Mouse (Mus musculus) liver, embryonic 14.5 days (tissue): ENCODE data around the gene Tuba8. TPM values are rescaled to one million over a fixed set of nuclear protein-coding genes. Genes with fewer than 3 reads are reported as not detected.
A peak's percentile ranks its signal among the peaks of the same experiment; 100 is the strongest.

Experiments
- ATAC-seq: fragments of 200-750 bp; cut with Nextera tagmentation; 2 replicates; pipeline ENCODE4 v1.8.0; 2017; ENCODE audit warnings: moderate number of reproducible peaks, mild to moderate bottlenecking, moderate library complexity; ENCODE audit not compliant: insufficient read depth
- DNase-seq, 3 experiments: peaks; one replicate each; pipeline ENCODE4 v3.0.0-alpha.2; 2012 to 2013; ENCODE audit warnings: low read depth in 3 of 3, low spot score in 3 of 3
- H3K27ac ChIP-seq: fragments of 300-500 bp; sonication (generic); 2 replicates; pipeline ENCODE4 v1.5.1; 2014; ENCODE audit warnings: moderate library complexity, mild to moderate bottlenecking, control low read depth, inconsistent platforms
- H3K27me3 ChIP-seq: fragments of 300-500 bp; sonication (generic); 2 replicates; pipeline ENCODE4 v1.6.1; 2014; ENCODE audit warnings: mild to moderate bottlenecking, low read length, moderate library complexity; ENCODE audit not compliant: control insufficient read depth, insufficient read depth
- H3K36me3 ChIP-seq: fragments of 300-500 bp; sonication (generic); replicated peaks from 2 replicates; pipeline ENCODE4 v1.6.1; 2014; ENCODE audit warnings: low read depth; ENCODE audit not compliant: control insufficient read depth, insufficient read depth
- H3K4me1 ChIP-seq, 2 experiments: fragments of 200-500 bp in 1 of 2; fragments of 300-500 bp in 1 of 2; sonication (generic) in 1 of 2; replicated peaks; 2 replicates each; pipeline ENCODE4 v1.6.1; 2012 to 2014; ENCODE audit warnings: antibody characterized with exemption in 1 of 2, inconsistent platforms in 1 of 2, low read length in 1 of 2; ENCODE audit not compliant: control insufficient read depth in 2 of 2, insufficient read depth in 2 of 2
- H3K4me2 ChIP-seq: fragments of 300-500 bp; sonication (generic); 2 replicates; pipeline ENCODE4 v1.6.1; 2014; ENCODE audit warnings: low read depth, mild to moderate bottlenecking, control low read depth, moderate library complexity
- H3K4me3 ChIP-seq, 2 experiments: fragments of 200-500 bp in 1 of 2; fragments of 300-500 bp in 1 of 2; sonication (generic) in 1 of 2; 2 replicates each; pipeline ENCODE4 v1.5.1; 2012 to 2014; ENCODE audit warnings: low read depth in 2 of 2, low read length in 2 of 2, mild to moderate bottlenecking in 2 of 2, control low read depth in 1 of 2, inconsistent platforms in 1 of 2, moderate library complexity in 1 of 2; ENCODE audit not compliant: insufficient read depth in 1 of 2
- H3K9ac ChIP-seq: fragments of 300-500 bp; sonication (generic); replicated peaks from 2 replicates; pipeline ENCODE4 v1.6.1; 2014; ENCODE audit warnings: mild to moderate bottlenecking, control low read depth, moderate library complexity
- H3K9me3 ChIP-seq: fragments of 300-500 bp; sonication (generic); 2 replicates; pipeline ENCODE4 v1.6.1; 2016; ENCODE audit warnings: low read length, mixed read lengths; ENCODE audit not compliant: control insufficient read depth
- CTCF ChIP-seq: IDR thresholded peaks from 2 replicates; pipeline ENCODE4 v1.5.1; 2016; ENCODE audit warnings: antibody characterized with exemption, low read depth, control low read depth
- EP300 ChIP-seq: IDR thresholded peaks from 2 replicates; pipeline ENCODE4 v1.6.1; 2016; ENCODE audit warnings: antibody characterized with exemption, low read depth
- WGBS: fragments of 180-500 bp; shearing (Covaris S2); extraction: QIAGEN DNeasy Blood & Tissue Kit; methylation state at CpG from one replicate; pipeline ENCODE4 v1.1.7; 2014; ENCODE audit not compliant: insufficient replicate concordance; 5-methylcytosine and 5-hydroxymethylcytosine counted together
- polyA plus RNA-seq, 2 experiments: library from polyadenylated mRNA; depleted of rRNA in 1 of 2; stranded (reverse) in 1 of 2; unstranded in 1 of 2; fragments of >200 nt; fragmentation: Nextera tagmentation in 1 of 2; extraction: Ambion mirVana in 1 of 2; gene quantifications; 2 replicates each; pipeline versions ENCODE4 v1.2.1 to v1.2.3; 2012 to 2014

Tuba8 gene
- polyA plus RNA-seq, 2 experiments = 1.1 to 6.0 TPM

DNA sequence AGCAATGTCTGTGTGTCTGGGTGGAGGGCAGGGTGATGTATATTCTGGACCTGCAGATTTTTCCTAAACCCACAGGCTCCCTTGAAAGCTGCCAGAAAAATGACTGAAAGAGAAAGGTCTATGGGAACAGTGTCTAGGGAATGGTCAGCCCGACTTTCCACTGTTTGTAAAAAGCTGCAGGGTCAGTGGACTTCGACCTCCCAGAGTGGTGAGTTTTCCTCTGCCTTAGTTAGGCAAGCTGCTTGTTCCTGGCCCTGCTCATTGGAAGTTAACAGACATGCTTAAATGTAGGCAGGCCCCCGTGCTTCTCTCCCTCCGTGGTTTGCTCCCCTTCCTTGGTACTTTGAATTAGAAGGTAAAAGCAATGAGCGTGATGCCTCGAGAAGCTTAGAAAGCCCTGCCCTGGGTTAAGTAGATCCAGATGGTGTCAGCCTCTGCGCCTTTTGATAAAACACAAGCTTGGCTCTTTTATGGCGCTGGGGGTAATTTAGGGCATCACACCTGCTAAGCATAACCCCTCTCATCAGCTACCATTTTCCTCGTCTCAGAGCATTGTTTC, 12.6 kb upstream of the Tuba8 start:
- H3K9me3 ChIP-seq = no peaks in the 10 kb centered on the region
- H3K36me3 ChIP-seq = no peaks in the 10 kb centered on the region
- H3K4me2 ChIP-seq = no peak overlapping the region
- ATAC-seq (peak; percentile 51; the same call in 1 of the 2 replicates), DNase-seq (no peak)
- TF ChIP-seq CTCF = no peak
- no peak overlapping the region for H3K4me3 ChIP-seq
- 59% methylated on average over 9 of the region's 9 CpGs for WGBS
- no peak overlapping the region for H3K9ac ChIP-seq
- H3K27me3 ChIP-seq = no peaks in the 10 kb centered on the region
- peaks cover 0 to 4% of the 10 kb centered on the region in 2 experiments; a peak in 2 of 4 replicates for H3K4me1 ChIP-seq
- no peak overlapping the region; the same call in 1 of the 2 replicates for H3K27ac ChIP-seq

DNA sequence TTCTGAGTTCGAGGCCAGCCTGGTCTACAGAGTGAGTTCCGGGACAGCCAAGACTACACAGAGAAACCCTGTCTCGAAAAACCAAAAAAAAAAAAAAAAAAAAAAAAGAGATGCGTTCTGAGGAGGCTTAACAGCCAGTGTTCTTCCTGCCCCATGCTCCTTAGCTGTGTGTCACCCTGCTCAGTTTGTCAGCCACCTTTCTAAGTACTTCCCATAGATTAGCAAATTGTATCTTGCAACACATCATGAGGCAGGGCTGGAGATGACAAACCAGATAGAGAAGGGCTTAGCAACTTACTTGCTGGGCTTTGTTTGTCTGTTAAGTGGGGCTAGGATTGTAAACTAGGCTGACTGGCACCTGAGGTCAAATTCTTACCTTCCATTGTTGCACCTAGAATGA, 10.0 kb upstream of the Tuba8 start:
- Histone ChIP-seq H3K9ac (no peak overlapping the region), H3K4me1 (peaks cover 0 to 4% of the 10 kb centered on the region in 2 experiments; a peak in 2 of 4 replicates), H3K9me3 (no peaks in the 10 kb centered on the region), H3K36me3 (no peaks in the 10 kb centered on the region), H3K27me3 (no peaks in the 10 kb centered on the region), H3K27ac (no peak overlapping the region), H3K4me2 (no peak overlapping the region), H3K4me3 (no peak overlapping the region)
- 57% methylated on average over 3 of the region's 4 CpGs for WGBS
- DNase-seq (no peak), ATAC-seq (no peak)
- TF ChIP-seq EP300 (no peak), CTCF (no peak)

DNA sequence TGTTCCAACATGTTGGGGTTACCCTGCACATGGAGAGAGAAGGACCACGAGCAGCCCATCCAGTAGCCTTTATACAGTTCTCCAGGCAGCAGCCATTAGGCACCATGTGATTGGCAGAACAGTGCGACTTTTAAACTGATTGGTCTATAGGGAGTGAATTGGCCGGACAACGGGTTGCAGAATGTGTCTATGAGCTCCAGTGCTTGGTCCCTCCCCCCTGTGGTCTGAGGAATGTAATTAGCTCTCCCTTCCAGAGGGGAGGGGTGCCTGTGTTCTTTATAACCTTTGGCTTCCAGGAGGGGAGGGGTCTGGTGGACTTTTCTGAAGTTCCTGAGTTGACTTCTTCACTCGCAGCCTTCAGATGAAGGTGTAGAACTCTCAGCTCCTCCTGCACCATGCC, 8.5 kb upstream of the Tuba8 start:
- Histone ChIP-seq H3K9me3 (no peaks in the 10 kb centered on the region), H3K9ac (no peak overlapping the region), H3K4me1 (peaks cover 0 to 4% of the 10 kb centered on the region in 2 experiments; a peak in 2 of 4 replicates), H3K27me3 (no peaks in the 10 kb centered on the region), H3K36me3 (no peaks in the 10 kb centered on the region), H3K27ac (no peak overlapping the region), H3K4me3 (no peak overlapping the region), H3K4me2 (no peak overlapping the region)
- no peak for TF ChIP-seq CTCF
- TF ChIP-seq EP300 = no peak
- no peak for ATAC-seq
- no peak for DNase-seq
- WGBS = 79% methylated on average over 5 of the region's 5 CpGs

DNA sequence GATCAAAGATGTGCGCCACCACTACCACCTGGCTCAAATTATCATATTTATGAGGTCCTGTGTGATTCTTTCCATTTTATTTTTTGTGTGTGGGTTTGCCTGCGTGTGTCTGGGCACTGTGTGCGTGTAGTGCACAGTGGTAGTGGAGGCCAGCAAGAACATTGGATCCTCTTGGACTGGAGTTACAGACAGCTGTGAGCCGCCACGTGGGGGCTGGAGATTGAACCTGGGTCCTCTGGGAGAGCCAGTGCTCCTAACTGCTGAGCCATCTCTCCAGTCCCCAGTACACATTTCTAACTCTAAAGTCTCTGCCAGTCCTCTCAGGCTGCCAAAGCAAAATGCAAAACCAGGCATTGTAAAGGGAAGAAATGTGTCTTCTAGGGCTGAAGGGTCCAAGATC, 4.0 kb upstream of the Tuba8 start:
- peaks cover 13% of the 10 kb centered on the region for H3K27me3 ChIP-seq
- H3K36me3 ChIP-seq = no peaks in the 10 kb centered on the region
- H3K9ac ChIP-seq = no peak overlapping the region
- H3K4me2 ChIP-seq = no peak overlapping the region
- DNase-seq = no peak
- no peak overlapping the region for H3K27ac ChIP-seq
- no peaks in the 10 kb centered on the region for H3K4me1 ChIP-seq
- no peak overlapping the region for H3K4me3 ChIP-seq
- TF ChIP-seq CTCF (no peak), EP300 (no peak)
- no peak for ATAC-seq
- WGBS = 76% methylated on average over 5 of the region's 5 CpGs
- no peaks in the 10 kb centered on the region for H3K9me3 ChIP-seq

DNA sequence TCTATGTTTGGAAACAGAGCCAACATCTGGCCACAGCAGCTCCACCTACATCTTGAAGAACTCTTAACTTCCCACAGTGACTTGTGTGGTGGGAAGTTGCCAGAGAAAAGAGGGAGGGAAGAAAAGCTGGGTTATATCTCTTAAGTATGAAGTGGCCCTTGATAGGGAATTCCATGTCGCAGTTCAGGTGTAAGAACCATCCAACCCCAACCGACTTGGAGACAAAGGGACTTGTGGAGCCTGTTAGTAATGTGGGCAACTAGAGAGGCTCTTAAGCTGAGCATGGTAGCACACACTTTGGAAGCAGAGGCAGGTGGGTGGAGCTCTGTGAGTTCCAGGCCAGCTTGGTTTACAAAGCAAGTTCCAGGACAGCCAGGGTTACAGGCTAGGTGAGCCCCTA, 912 bp upstream of the Tuba8 start:
- Histone ChIP-seq H3K27ac (no peak overlapping the region), H3K9ac (no peak overlapping the region), H3K4me3 (no peak overlapping the region), H3K27me3 (peaks cover 15% of the 10 kb centered on the region), H3K4me1 (peaks cover 0 to 5% of the 10 kb centered on the region in 2 experiments; a peak in 2 of 4 replicates), H3K36me3 (no peaks in the 10 kb centered on the region), H3K4me2 (no peak overlapping the region), H3K9me3 (no peaks in the 10 kb centered on the region)
- no peak for DNase-seq
- no peak for TF ChIP-seq CTCF
- no peak for TF ChIP-seq EP300
- no peak for ATAC-seq
- WGBS = 61% methylated on average over 2 of the region's 2 CpGs
